Mouse (Mus musculus): ENCODE measurements around the gene Chd2.
"Not testable (repeated sequence)": the region's sequence is repeated elsewhere in the genome, so short reads cannot be mapped to it uniquely, and the experiment has no call there.

The Chd2 gene

GRCm38 (mm10) chr7:73523183-73523582 lies 18.4 kb downstream of the Chd2 start:
- DNase-seq (ENCODE audit: low read depth in 1 of 2, low spot score in 2 of 2): no peak

GRCm38 (mm10) chr7:73521277-73522193 lies 20.1 kb downstream of the Chd2 start:
- DNase-seq (ENCODE audit: low read depth in 1 of 2, low spot score in 2 of 2): no peak

GRCm38 (mm10) chr7:73520231-73520630 lies 21.4 kb downstream of the Chd2 start:
- no peak for DNase-seq (ENCODE audit: low read depth in 1 of 2, low spot score in 2 of 2)

- no peak for DNase-seq (ENCODE audit: low read depth in 1 of 2, low spot score in 2 of 2)
These were observed 22.4 kb downstream of the Chd2 start for GRCm38 (mm10) chr7:73519060-73519796.

GRCm38 (mm10) chr7:73518373-73518980 lies 23.2 kb downstream of the Chd2 start:
- DNase-seq (ENCODE audit: low read depth in 1 of 2, low spot score in 2 of 2): not testable (repeated sequence)

- DNase-seq (ENCODE audit: low read depth in 1 of 2, low spot score in 2 of 2): no peak
These were observed 24.1 kb downstream of the Chd2 start for GRCm38 (mm10) chr7:73517432-73518054.

- no peak for DNase-seq (ENCODE audit: low read depth in 1 of 2, low spot score in 2 of 2)
These were observed 24.8 kb downstream of the Chd2 start for GRCm38 (mm10) chr7:73516820-73517219.

GRCm38 (mm10) chr7:73514560-73514959 lies 27.1 kb downstream of the Chd2 start:
- no peak for DNase-seq (ENCODE audit: low read depth in 1 of 2, low spot score in 2 of 2)

- no peak for DNase-seq (ENCODE audit: low read depth in 1 of 2, low spot score in 2 of 2)
These were observed 29.2 kb downstream of the Chd2 start for GRCm38 (mm10) chr7:73512422-73512821.

- DNase-seq (ENCODE audit: low read depth in 1 of 2, low spot score in 2 of 2): no peak
These were observed 32.9 kb downstream of the Chd2 start for GRCm38 (mm10) chr7:73508688-73509087.

- no peak for DNase-seq (ENCODE audit: low read depth in 1 of 2, low spot score in 2 of 2)
These were observed 34.1 kb downstream of the Chd2 start for GRCm38 (mm10) chr7:73507491-73507890.

GRCm38 (mm10) chr7:73506852-73507251 lies 34.8 kb downstream of the Chd2 start:
- no peak for DNase-seq (ENCODE audit: low read depth in 1 of 2, low spot score in 2 of 2)

GRCm38 (mm10) chr7:73505266-73505665 lies 36.4 kb downstream of the Chd2 start:
- no peak for DNase-seq (ENCODE audit: low read depth in 1 of 2, low spot score in 2 of 2)

- DNase-seq (ENCODE audit: low read depth in 1 of 2, low spot score in 2 of 2): no peak
These were observed 43.4 kb downstream of the Chd2 start for GRCm38 (mm10) chr7:73498200-73498599.

- no peak for DNase-seq (ENCODE audit: low read depth in 1 of 2, low spot score in 2 of 2)
These were observed 52.4 kb downstream of the Chd2 start for GRCm38 (mm10) chr7:73489261-73489660.

GRCm38 (mm10) chr7:73481094-73481493 lies 60.5 kb downstream of the Chd2 start:
- no peak for DNase-seq (ENCODE audit: low read depth in 1 of 2, low spot score in 2 of 2)

- no peak for DNase-seq (ENCODE audit: low read depth in 1 of 2, low spot score in 2 of 2)
These were observed 62.1 kb downstream of the Chd2 start for GRCm38 (mm10) chr7:73479506-73479905.

- DNase-seq (ENCODE audit: low read depth in 1 of 2, low spot score in 2 of 2): no peak
These were observed 63.2 kb downstream of the Chd2 start for GRCm38 (mm10) chr7:73478157-73479058.

- DNase-seq (ENCODE audit: low read depth in 1 of 2, low spot score in 2 of 2): no peak
These were observed 73.9 kb downstream of the Chd2 start for GRCm38 (mm10) chr7:73467741-73468140.

GRCm38 (mm10) chr7:73463546-73463945 lies 78.1 kb downstream of the Chd2 start:
- no peak for DNase-seq (ENCODE audit: low read depth in 1 of 2, low spot score in 2 of 2)
